Mouse (Mus musculus) large intestine, adult 2 months (tissue): ENCODE measurements around the gene Hsd17b3. TPM values are rescaled to one million over a fixed set of nuclear protein-coding genes. Genes with fewer than 3 reads are reported as not detected.
"Not testable (repeated sequence)": the region's sequence is repeated elsewhere in the genome, so short reads cannot be mapped to it uniquely, and the experiment has no call there.

Source experiments
- DNase-seq: peaks from one replicate; pipeline ENCODE4 v3.0.0-alpha.2; 2012; ENCODE audit warnings: low read depth, low spot score
- WGBS: fragments of 180-500 bp; shearing (Covaris S2); methylation state at CpG from one replicate; pipeline ENCODE4 v1.1.7; 2018; 5-methylcytosine and 5-hydroxymethylcytosine counted together
- polyA plus RNA-seq: library from polyadenylated mRNA; depleted of rRNA; stranded (reverse); fragments of >200 nt; gene quantifications from 2 replicates; pipeline ENCODE4 v1.2.3, GENCODE M21; 2012

The Hsd17b3 gene
- polyA plus RNA-seq, 1 experiment: not detected

DNA sequence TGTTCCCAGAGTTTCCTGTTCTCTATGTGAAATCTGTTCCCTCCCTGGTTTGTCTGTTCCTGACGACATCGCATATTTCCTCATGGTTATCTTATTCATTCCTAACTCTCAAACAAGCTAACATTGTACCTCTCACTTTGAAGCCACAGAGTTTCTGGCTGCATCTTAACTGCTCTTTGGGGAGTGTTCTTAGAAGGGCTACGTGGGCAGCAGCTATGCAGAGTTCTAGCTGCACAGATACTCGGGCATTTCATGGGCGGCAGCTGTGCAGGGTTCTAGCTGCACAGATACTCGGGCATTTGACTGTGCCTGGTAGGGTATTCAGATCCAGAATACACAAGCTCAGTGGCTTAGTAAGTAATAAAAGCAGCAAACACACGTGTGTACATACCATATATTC is 973 bp downstream of the Hsd17b3 start:
- 67% methylated on average over 7 of the region's 7 CpGs for WGBS
- DNase-seq: no peak

DNA sequence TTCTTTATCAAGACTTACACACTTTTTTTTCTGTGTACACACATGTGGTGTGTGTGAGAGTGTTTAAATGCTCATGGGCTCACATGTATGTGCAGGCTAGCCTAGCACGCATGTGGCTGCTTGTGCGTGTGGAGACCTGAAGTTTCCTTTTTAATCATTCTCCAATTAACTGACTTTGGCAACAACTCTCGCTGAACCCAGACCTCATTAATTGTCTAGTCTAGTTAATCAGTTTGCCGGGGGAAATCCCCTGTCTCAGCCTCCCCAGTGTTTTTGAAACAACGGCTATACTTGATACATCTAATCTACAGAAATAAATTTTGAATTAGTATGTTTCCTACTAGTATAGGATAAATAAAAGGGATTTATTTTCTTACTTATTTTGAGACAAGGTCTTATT is 3.0 kb downstream of the Hsd17b3 start:
- no peak for DNase-seq
- 87% methylated on average over 5 of the region's 5 CpGs for WGBS

DNA sequence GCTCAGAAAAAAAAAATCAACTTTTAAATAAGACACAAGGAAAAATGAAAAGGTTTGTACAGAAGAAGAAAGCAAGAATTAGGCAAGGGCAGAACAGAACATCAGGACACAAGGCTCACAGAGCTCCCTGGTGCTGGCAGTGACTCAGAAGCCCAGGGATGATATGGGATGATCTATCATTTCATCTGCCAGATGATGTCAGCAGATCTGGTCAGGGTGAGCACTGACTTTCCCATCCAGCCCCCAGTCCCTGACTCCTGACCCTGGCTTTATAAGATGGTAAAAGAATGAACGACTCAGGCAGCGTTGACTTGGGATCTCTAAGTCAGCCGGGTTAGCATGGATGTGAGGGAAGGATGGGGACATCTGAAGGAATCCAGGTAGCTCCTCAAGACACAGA is 5.7 kb downstream of the Hsd17b3 start:
- DNase-seq: no peak
- 77% methylated on average over 3 of the region's 3 CpGs for WGBS

GRCm38 (mm10) chr13:64081012-64081919 is 7.8 kb downstream of the Hsd17b3 start:
- 67% methylated on average over 16 of the region's 16 CpGs for WGBS
- DNase-seq: no peak

- DNase-seq: no peak
- 80% methylated on average over 5 of the region's 5 CpGs for WGBS
These were observed 11.4 kb downstream of the Hsd17b3 start for GRCm38 (mm10) chr13:64077591-64077990.

GRCm38 (mm10) chr13:64076074-64076473 is 13.0 kb downstream of the Hsd17b3 start:
- DNase-seq: no peak
- WGBS: 83% methylated on average over 4 of the region's 4 CpGs

- 9% methylated on average over 3 of the region's 3 CpGs for WGBS
- DNase-seq: no peak
These were observed 22.4 kb downstream of the Hsd17b3 start for GRCm38 (mm10) chr13:64066653-64067052.

DNA sequence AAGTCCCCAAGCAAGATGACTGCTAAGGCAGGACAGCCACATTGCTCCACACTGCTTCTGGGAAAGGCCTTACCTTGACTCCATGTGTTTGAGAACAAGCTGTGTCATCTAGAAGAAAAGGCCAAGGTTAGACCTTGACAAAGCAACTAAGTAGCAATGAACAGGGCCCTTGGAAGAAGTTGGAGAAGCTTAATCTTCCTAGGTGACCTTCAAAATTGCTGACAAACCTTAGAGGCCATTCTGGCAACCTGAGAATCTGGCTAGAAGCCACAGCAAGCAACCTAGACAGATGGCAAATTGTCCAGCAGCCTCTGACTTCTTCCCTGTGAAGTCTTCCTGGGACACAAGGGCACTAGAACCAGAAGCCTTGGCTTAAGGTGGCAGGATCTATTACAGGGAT is 24.8 kb downstream of the Hsd17b3 start:
- DNase-seq: no peak

DNA sequence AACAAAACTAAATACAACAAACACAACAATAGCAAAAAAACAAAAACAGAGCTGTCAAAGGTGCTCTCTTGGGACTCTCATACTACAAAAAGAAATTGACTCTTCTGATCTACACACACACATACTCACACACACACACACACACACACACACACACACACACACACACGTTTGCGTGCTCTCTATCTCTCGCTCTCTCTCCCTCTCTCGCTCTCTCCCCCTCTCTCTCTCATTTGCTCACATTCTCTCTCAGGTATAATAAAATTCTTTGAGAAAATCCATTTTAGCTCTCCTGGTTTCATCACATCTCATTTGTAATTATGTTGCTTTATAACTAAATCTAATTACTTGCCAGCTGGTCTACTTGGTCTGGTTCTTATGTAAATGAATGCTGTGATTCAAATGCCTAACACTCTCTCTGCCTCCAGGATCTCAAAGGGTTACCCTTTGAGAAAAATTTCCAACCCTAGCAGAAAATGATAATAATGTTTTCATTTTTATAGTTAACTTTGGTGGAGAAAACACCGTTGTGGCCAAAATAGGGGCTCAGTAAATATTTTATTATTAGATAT is 28.0 kb downstream of the Hsd17b3 start:
- DNase-seq: no peak
- WGBS: 84% methylated on average over 5 of the region's 5 CpGs

- DNase-seq: peak; percentile 35
- 14% methylated on average over 1 of the region's 1 CpGs for WGBS
These were observed 35.1 kb downstream of the Hsd17b3 start for GRCm38 (mm10) chr13:64053959-64054358.

DNA sequence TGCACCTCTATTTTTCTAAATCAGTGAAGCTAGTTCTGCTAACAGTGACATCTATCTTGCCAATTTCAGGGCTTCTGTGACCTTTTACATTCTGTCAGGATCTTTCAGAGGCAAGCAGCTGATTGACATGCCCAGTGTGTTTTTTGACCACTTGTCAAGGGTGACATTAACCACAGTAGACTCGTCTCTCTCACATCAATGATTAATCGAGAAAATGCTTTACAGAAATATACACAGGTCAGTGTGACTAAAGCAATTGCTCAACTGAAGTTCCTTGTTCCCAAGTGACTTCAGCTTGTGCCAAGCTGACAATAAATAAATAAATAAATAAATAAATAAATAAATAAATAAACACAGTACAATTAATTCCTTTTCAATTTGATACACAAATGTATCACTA is 36.7 kb downstream of the Hsd17b3 start:
- 66% methylated on average over 2 of the region's 2 CpGs for WGBS
- DNase-seq: not testable (repeated sequence)

DNA sequence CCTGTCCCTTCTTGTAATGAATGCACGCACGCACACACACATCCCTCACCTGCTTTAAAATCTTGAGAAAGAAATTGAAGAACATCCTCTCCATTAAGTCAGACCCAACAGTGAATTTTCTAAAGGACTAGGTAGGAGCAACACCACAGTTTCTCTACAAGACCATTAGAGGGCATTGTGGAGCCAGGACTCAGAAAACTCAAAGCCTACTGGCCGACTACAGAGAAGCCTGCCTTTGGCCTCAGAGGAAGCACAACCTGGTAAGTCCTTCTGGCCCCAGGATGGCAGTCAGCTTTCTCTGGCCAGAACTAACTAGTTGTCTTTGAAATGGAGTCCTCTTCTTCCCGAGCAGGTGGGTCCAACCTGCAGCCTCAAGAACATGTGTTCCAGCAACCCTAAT is 38.1 kb downstream of the Hsd17b3 start:
- DNase-seq: no peak
- WGBS: 74% methylated on average over 4 of the region's 4 CpGs

DNA sequence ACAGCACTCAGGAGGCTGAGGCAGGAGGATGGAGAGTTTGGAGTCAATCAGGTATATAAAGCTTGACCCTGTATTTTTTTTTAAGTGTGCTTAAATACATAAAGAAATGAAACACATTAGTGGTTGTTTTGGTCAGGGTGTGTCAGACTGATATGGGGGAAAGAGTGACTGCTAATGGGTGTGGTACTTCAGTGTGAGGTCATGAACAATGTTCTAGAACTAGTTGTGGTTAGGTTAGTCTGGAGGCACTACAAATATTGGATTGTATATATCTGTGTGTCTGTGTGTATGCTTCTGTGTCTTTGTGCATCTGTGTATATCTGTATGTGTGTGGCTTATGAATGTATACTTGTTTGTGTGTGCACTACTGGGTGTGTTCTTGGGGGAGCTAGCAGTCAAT is 39.5 kb downstream of the Hsd17b3 start:
- no peak for DNase-seq

GRCm38 (mm10) chr13:64048467-64048866 is 40.6 kb downstream of the Hsd17b3 start:
- no peak for DNase-seq

GRCm38 (mm10) chr13:64039976-64040375 is 49.1 kb downstream of the Hsd17b3 start:
- 10% methylated on average over 10 of the region's 10 CpGs for WGBS

More at GRCm38 (mm10) chr13:64048467-64048866, 40.6 kb downstream of the Hsd17b3 start:
- WGBS: 89% methylated on average over 2 of the region's 2 CpGs

DNA sequence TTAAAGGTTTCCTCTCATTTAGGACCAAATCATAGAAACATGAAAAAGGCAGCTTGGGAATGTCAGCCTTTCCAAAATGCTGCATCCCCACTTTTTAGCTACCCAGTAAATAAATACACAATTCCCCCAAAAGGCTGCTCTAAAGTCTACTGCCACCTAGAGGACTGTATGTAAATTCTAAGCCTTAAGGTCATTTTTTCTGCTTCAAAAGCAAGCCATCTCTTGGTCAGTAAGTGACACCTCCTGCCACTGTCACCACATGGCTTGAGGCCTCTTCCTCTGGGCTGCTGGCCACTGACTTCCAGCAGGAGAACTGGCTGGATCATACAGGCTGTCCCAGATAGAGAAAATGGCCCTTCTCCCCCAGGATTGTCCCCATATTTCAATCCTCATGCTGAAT is 50.9 kb downstream of the Hsd17b3 start:
- no peak for DNase-seq

More at GRCm38 (mm10) chr13:64039976-64040375, 49.1 kb downstream of the Hsd17b3 start:
- no peak for DNase-seq

DNA sequence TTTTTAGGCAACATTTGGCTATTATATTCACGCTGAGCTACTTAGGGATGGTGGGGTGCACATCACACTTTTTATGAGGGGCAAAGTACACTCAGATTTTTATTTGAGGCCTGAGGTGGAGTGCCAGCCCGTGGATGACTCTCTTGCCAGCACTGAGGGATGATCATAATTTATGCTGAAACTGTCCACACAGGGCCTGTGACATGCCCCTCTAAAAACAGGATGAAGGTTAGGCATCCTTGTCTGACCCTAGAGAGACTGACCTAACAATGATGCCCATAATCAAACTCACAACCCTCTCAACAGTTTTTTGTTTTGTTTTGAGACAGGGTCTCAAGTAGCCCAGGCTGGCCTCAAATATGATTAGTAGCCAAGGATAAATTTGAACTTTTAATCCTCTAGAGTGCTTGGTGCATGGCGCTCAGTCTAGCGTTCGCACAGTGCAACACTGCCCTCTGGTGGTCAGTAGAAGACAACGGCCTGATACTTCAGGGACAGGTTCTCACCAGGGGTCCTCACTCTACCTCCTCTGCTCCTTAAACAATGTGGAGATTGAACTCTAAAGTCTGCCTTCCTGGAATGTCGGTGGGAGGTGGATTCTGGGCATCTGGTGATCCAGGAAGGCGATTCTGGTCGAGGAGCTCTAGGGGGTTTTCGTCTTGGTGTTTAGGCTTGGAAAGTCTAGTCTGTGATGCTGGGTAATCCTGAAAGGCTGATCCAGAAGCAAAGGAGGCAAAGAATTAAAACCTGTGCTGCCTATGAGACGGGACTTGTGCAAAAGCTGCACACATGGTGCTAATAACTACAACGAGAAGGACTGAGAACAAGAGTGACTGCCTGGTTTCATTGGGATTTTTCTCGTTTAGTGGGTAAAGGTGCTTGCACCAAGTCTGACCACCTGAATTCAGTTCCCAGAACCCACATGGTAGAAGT is 52.7 kb downstream of the Hsd17b3 start:
- DNase-seq: peak; percentile 32
- WGBS: 27% methylated on average over 13 of the region's 13 CpGs

GRCm38 (mm10) chr13:64035036-64035435 is 54.0 kb downstream of the Hsd17b3 start:
- 66% methylated on average over 8 of the region's 8 CpGs for WGBS
- DNase-seq: no peak

DNA sequence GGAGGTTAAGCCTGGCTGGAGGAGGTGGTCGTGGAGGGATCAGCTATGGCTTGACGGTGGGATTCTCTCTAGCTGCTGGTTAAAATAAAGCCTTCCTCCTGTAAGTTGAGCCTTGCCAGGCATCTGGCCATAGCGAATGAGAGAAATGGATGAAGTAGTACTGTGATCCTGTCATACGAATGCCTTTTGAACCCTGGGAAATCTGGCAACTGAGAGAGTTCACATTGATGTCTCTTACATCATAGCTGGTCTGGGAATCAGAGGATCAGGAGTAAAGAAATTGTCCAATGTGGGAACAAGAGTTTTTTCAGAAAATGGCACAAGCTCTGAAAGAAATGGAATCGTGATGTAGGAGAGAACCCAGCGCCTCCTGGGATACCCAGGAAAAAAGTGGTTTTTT is 55.1 kb downstream of the Hsd17b3 start:
- 92% methylated on average over 6 of the region's 6 CpGs for WGBS
- no peak for DNase-seq

GRCm38 (mm10) chr13:64033181-64033580 is 55.8 kb downstream of the Hsd17b3 start:
- 60% methylated on average over 4 of the region's 4 CpGs for WGBS
- no peak for DNase-seq
